Mouse (Mus musculus) heart, postnatal 14 days (tissue): ENCODE results near the gene Ovol3. TPM values are rescaled to one million over a fixed set of nuclear protein-coding genes. Genes with fewer than 3 reads are reported as not detected.
"Not testable (repeated sequence)": the region's sequence is repeated elsewhere in the genome, so short reads cannot be mapped to it uniquely, and the experiment has no call there.

ENCODE experiments used
- DNase-seq, 2 experiments: peaks; one replicate each; pipeline ENCODE4 v3.0.0; 2021 to 2022
- intact Hi-C: fragments of 180-260 bp; cut with DNase I; formaldehyde crosslinking; loops from one replicate; pipeline ENCODE4 v1.15.1; 2025
- total RNA-seq, 2 experiments: library from RNA; stranded (reverse); gene quantifications; 2 replicates each; pipeline ENCODE4 v1.2.3; 2021

The Ovol3 gene
- total RNA-seq, 2 experiments from 2014 or later = not detected

GRCm38 (mm10) chr7:30231669-30232454, 3.7 kb downstream of the Ovol3 start, which contains the start of the genes Polr2i and Tbcb:
Polr2i (plus strand) TSS chr7:30231948.
Tbcb (minus strand) TSS chr7:30232272.
- intact Hi-C loops = loop anchor here (5.0 kb wide), 1 partner anchor 50 kb away; the partner anchor contains the start of genes Thap8 and Wdr62
- DNase-seq = peak; percentile 97

DNA sequence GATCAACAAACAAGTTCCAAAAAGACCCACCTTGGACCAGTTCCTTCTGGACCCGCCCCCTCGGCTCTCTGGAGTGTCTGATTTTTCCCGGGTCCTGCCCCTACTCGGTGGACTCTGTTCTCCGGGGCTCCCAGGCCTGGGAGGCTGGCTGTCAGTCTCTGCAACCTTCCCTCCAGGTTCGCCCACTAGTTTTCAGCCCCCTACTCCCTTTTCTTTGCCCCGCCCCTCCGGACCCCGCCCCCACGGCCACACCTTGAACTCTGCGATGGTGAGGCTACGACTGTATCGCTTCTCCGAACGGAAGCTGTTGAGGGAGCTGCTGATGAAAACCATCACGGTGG, 4.2 kb downstream of the Ovol3 start:
- intact Hi-C loops = loop anchor here (5.0 kb wide), 1 partner anchor 51 kb away; the partner anchor contains the start of genes Thap8 and Wdr62
- DNase-seq = no peak

DNA sequence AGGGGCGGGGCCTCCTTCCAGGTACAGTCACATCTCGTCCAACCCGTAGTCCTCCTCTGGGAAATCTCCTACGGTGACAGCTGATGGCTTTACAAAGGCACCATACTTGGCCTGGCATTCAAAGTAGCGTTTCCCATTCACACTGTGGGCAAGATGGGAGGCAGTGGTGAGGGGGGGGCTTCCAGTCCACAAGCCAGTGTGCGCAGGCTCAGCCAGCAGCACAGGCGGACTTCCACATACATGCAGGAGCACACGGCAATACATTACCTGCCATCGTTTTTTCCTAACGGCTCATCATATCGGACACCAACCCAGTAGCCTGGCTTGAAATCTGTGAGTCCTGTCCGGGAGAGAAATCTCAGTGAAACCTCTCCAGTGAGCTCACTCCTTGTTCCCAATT, 11.3 kb downstream of the Ovol3 start:
- DNase-seq = no peak
- intact Hi-C loops = no loop called here

DNA sequence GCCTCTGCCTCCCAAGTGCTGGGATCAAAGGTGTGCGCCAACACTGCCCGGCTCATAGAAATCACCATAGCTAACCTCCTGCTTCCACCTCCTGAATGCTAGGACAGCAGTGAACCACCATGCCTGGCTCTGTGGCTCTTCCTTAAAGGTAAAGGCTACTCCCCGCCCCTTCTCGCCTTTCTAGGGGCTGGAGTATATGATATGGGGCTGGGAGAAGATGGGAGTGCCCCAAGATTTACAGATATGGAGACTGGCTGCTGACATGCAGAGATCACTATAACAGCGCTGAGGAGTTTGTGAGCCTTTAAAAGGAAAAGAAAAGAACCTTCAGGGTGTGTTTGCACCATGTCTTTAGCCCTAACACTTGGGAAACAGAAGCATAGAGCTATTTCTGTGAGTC, 13.3 kb downstream of the Ovol3 start:
- intact Hi-C loops = no loop called here

DNA sequence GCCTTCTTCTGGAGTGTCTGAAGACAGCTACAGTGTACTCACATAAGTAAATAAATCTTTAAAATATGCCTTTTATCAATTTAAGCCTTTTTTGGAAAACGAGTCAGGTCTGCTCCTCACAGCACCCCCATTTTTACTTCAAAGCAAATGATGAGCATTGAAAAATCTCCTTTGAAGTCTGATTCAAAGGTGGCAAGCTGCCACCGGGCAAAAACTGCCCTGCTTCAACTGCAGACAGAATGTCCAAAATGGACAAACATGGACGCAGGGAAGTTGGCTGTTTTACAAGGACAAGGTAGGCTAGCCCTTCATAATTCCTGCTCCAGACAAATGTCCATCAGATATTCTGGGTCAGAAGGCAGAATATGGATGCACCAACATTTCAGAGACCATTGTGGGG, 14.1 kb downstream of the Ovol3 start:
- no peak for DNase-seq
- intact Hi-C loops = no loop called here

More for the DNA sequence above, 13.3 kb downstream of the Ovol3 start:
- DNase-seq = no peak

DNA sequence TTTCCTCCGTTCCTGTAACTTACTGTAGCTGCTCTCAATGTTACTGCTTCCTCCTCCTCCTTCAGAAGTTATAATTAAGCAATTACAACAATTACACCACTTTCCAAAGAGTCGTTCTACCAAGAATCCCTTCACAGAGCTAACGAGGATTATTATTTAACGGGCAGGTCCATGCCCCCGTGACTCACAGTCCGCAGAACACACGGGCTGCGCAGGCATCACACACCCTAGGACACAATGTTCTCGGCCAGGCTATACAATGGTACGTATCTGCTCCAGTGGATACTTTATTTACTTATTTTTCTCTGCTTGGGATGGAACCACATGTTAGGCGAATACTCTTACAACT, 15.5 kb downstream of the Ovol3 start:
- DNase-seq = no peak
- intact Hi-C loops = no loop called here

GRCm38 (mm10) chr7:30219293-30220007, 16.1 kb downstream of the Ovol3 start:
- intact Hi-C loops = loop anchor here (5.0 kb wide), 1 partner anchor 37 kb away; the partner anchor contains the start of gene Cox7a1

GRCm38 (mm10) chr7:30217277-30217676, 18.2 kb downstream of the Ovol3 start:
- DNase-seq = no peak
- intact Hi-C loops = loop anchor here (5.0 kb wide), 1 partner anchor 35 kb away; the partner anchor contains the start of gene Cox7a1

More at GRCm38 (mm10) chr7:30219293-30220007, 16.1 kb downstream of the Ovol3 start:
- DNase-seq = peak; percentile 67 to 70

- intact Hi-C loops = loop anchor here (5.0 kb wide), 1 partner anchor 34 kb away; the partner anchor contains the start of gene Cox7a1
- DNase-seq = peak; percentile 83 to 85
Observed at GRCm38 (mm10) chr7:30216723-30217151, 18.8 kb downstream of the Ovol3 start.

GRCm38 (mm10) chr7:30215875-30216274, 19.6 kb downstream of the Ovol3 start:
- no peak for DNase-seq

DNA sequence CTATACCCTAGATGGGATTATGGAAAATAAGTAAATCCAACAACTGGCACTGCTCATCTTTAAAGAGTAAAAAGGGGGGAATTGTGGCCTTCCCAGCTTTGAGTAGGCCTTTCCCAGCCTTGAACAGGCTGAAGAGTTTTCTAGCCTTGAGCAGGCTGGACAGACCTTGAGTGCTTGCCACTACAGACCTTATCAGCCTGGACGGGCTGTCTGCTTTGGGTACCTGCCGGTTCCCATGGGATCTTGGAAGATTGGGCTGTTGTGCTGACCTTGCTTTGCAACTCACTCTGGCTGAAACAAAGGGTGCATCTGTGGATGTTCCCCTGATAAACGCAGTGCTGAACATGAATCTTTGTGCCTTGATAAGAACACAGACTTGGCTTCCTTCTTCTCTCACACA, 21.6 kb downstream of the Ovol3 start:
- intact Hi-C loops = no loop called here

More at GRCm38 (mm10) chr7:30215875-30216274, 19.6 kb downstream of the Ovol3 start:
- intact Hi-C loops = loop anchor here (5.0 kb wide), 1 partner anchor 34 kb away; the partner anchor contains the start of gene Cox7a1

GRCm38 (mm10) chr7:30211025-30211424, 24.5 kb downstream of the Ovol3 start:
- intact Hi-C loops = no loop called here
- DNase-seq = no peak

More for the DNA sequence above, 21.6 kb downstream of the Ovol3 start:
- no peak for DNase-seq

- intact Hi-C loops, DNase-seq: not testable (repeated sequence)
Observed at GRCm38 (mm10) chr7:30206364-30206763, 29.2 kb downstream of the Ovol3 start.

- peak; percentile 72 to 83 for DNase-seq
- intact Hi-C loops = no loop called here
Observed at GRCm38 (mm10) chr7:30205383-30205782, 30.1 kb downstream of the Ovol3 start.

- intact Hi-C loops = loop anchor here (1.0 kb wide), 1 partner anchor 23 kb away; no protein-coding TSS in a partner anchor
- no peak for DNase-seq
Observed at GRCm38 (mm10) chr7:30204380-30204779, 31.1 kb downstream of the Ovol3 start.

GRCm38 (mm10) chr7:30202895-30203690, 32.4 kb downstream of the Ovol3 start:
- intact Hi-C loops = no loop called here
- peak; percentile 49 to 77 for DNase-seq

DNA sequence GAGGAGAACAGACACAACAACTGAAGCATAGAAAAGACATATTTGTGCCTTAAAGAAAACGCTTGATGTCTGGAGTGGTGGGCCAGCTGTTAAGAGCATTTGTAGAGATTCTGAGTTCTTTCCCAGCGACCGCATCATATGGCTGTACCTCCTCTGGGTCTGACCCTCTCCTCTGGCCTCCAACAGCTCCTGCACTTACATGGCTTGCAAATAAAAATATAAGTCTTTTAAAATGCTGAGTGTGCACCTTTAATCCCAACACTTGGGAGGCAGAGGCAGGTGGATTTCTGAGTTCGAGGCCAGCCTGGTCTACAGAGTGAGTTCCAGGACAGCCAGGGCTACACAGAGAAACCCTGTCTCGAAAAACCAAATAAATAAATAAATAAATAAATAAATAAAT, 34.9 kb downstream of the Ovol3 start:
- DNase-seq, intact Hi-C loops: not testable (repeated sequence)

- DNase-seq = no peak
- intact Hi-C loops = no loop called here
Observed at GRCm38 (mm10) chr7:30200200-30200599, 35.3 kb downstream of the Ovol3 start.

- intact Hi-C loops = loop anchor here (2.0 kb wide), 1 partner anchor 15 kb away; the partner anchor contains the start of gene Cox7a1
- no peak for DNase-seq
Observed at GRCm38 (mm10) chr7:30199498-30200139, 35.9 kb downstream of the Ovol3 start.
